Mouse (Mus musculus): ENCODE results near the gene Far2. TPM values are rescaled to one million over a fixed set of nuclear protein-coding genes. Genes with fewer than 3 reads are reported as not detected.
A peak's percentile ranks its signal among the peaks of the same experiment; 100 is the strongest.
"Not testable (repeated sequence)": the region's sequence is repeated elsewhere in the genome, so short reads cannot be mapped to it uniquely, and the experiment has no call there.

The Far2 gene
- polyA plus RNA-seq, 1 experiment from 2014 or later: 24.3 TPM

DNA sequence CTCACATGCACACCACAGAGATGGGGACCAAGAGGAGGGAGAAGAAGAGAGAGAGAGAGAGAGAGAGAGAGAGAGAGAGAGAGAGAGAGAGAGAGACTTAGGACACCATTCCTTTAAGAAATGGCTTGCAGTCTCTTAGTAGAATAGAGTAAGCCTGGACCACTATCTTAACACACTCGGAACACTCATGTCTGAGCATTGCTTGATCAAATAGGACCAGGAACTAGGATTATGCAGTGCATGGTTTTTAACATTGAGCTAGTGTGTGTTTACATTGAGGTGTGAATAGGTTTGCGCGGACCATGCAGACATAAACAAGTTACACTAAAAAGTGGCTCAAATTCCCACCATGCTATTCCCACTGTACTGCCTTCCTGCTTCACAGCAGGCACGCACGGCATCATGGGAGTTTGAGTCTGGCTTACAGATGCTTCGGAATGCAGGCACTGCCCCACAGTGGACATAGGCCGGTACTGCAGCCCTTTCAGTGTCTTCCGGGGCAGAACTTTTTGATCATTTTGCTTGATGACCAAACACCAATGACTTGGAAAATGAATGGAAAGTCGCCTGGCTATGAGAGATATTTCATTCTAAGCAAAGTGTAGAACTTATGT, 88.8 kb downstream of the Far2 start:
- Histone ChIP-seq H3K9me3 (ENCODE audit: control insufficient read depth, low read length) (no peaks in the 10 kb centered on the region), H3K27ac (no peak overlapping the region), H3K4me1 (replicated peaks; ENCODE audit: control insufficient read depth, insufficient read depth, low read length) (no peaks in the 10 kb centered on the region; the same call in 1 of the 2 replicates), H3K36me3 (replicated peaks; ENCODE audit: control insufficient read depth, insufficient read depth) (no peaks in the 10 kb centered on the region), H3K4me2 (replicated peaks) (no peak overlapping the region), H3K27me3 (ENCODE audit: control insufficient read depth, insufficient read depth, low read length) (no peaks in the 10 kb centered on the region), H3K4me3 (replicated peaks; ENCODE audit: low read length) (no peak overlapping the region), H3K9ac (no peak overlapping the region)
- peak; percentile 89 for DNase-seq (ENCODE audit: low spot score)
- WGBS: 32% methylated on average over 9 of the region's 9 CpGs
- peak; percentile 87 for ATAC-seq (ENCODE audit: low FRiP score)

DNA sequence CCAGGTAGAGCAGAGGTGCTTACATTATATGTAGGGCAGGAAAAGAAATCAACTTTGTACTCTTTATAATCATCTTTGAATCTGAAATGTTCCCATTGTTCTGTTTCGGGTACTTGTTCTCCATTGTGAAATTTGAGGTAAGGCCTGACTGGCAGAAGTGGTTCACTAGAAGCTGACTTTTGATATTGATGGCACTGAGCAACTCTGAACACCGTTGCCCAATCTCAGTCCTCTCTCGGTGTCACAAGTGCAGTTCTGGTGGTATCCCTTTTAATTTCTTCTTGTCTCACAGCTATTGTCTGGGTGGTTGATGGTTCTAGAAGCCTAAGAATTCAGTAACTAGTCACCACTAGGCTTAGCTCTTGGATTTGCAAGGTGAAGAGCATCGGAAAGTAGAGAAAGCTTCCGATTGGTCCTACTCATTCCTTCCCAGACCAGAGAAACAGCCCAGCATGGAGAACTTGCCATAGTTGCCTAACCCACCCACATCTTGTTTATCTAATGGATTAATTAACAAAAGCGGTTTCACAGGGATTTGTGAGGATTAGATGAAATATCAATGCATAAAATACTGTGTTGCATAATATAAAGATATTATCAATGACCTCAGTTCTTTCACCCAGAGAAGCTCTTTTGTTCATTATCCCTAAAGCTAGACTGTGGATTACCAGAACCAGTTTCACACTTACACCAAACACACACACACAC, 92.4 kb downstream of the Far2 start:
- ATAC-seq (ENCODE audit: low FRiP score): no peak
- no peaks in the 10 kb centered on the region for H3K4me1 ChIP-seq (replicated peaks; ENCODE audit: control insufficient read depth, insufficient read depth, low read length)
- no peak overlapping the region for H3K27ac ChIP-seq
- H3K4me2 ChIP-seq (replicated peaks): no peak overlapping the region
- H3K27me3 ChIP-seq (ENCODE audit: control insufficient read depth, insufficient read depth, low read length): no peaks in the 10 kb centered on the region
- no peaks in the 10 kb centered on the region for H3K9me3 ChIP-seq (ENCODE audit: control insufficient read depth, low read length)
- no peak for DNase-seq (ENCODE audit: low spot score)
- no peak overlapping the region for H3K4me3 ChIP-seq (replicated peaks; ENCODE audit: low read length)
- no peak overlapping the region for H3K9ac ChIP-seq
- no peaks in the 10 kb centered on the region for H3K36me3 ChIP-seq (replicated peaks; ENCODE audit: control insufficient read depth, insufficient read depth)
- WGBS: 92% methylated on average over 6 of the region's 6 CpGs

- no peak overlapping the region for H3K27ac ChIP-seq
- no peak overlapping the region for H3K4me2 ChIP-seq (replicated peaks)
- ATAC-seq (ENCODE audit: low FRiP score) (no peak), DNase-seq (ENCODE audit: low spot score) (no peak)
- 81% methylated on average over 5 of the region's 5 CpGs for WGBS
- no peaks in the 10 kb centered on the region for H3K9me3 ChIP-seq (ENCODE audit: control insufficient read depth, low read length)
- H3K9ac ChIP-seq: no peak overlapping the region
- no peak overlapping the region for H3K4me3 ChIP-seq (replicated peaks; ENCODE audit: low read length)
- H3K27me3 ChIP-seq (ENCODE audit: control insufficient read depth, insufficient read depth, low read length): no peaks in the 10 kb centered on the region
- no peaks in the 10 kb centered on the region for H3K4me1 ChIP-seq (replicated peaks; ENCODE audit: control insufficient read depth, insufficient read depth, low read length)
- H3K36me3 ChIP-seq (replicated peaks; ENCODE audit: control insufficient read depth, insufficient read depth): no peaks in the 10 kb centered on the region
Observed at GRCm38 (mm10) chr6:148141874-148142273, 94.8 kb downstream of the Far2 start.

DNA sequence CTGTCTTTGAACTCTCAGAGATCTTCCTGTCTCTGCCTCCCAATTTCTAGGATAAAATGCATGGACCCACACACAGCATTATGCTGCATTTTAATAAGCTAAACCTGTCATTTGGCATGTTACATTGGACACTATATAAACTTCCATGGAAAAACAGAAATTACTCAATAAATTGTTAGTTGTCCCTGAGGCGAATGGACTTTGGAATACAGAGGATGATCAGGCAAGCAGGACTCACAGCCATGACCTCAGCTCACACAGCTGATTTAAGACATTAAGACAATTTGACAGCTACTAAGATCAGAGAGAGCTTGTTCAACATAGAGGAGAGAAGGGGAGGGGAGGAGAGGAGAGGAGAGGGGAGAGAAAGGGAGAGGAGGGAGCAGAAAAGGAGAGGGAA, 95.4 kb downstream of the Far2 start:
- Histone ChIP-seq H3K9me3 (ENCODE audit: control insufficient read depth, low read length) (no peaks in the 10 kb centered on the region), H3K4me2 (replicated peaks) (no peak overlapping the region), H3K4me1 (replicated peaks; ENCODE audit: control insufficient read depth, insufficient read depth, low read length) (no peaks in the 10 kb centered on the region), H3K9ac (no peak overlapping the region), H3K4me3 (replicated peaks; ENCODE audit: low read length) (no peak overlapping the region), H3K27ac (no peak overlapping the region), H3K36me3 (replicated peaks; ENCODE audit: control insufficient read depth, insufficient read depth) (no peaks in the 10 kb centered on the region), H3K27me3 (ENCODE audit: control insufficient read depth, insufficient read depth, low read length) (no peaks in the 10 kb centered on the region)
- 96% methylated on average over 1 of the region's 1 CpGs for WGBS
- ATAC-seq (ENCODE audit: low FRiP score): no peak
- DNase-seq (ENCODE audit: low spot score): no peak

- not testable (repeated sequence) for H3K36me3 ChIP-seq (replicated peaks; ENCODE audit: control insufficient read depth, insufficient read depth); H3K27me3 ChIP-seq (ENCODE audit: control insufficient read depth, insufficient read depth, low read length); H3K27ac ChIP-seq; DNase-seq (ENCODE audit: low spot score); H3K9ac ChIP-seq; ATAC-seq (ENCODE audit: low FRiP score); H3K4me3 ChIP-seq (replicated peaks; ENCODE audit: low read length); H3K9me3 ChIP-seq (ENCODE audit: control insufficient read depth, low read length); H3K4me1 ChIP-seq (replicated peaks; ENCODE audit: control insufficient read depth, insufficient read depth, low read length); H3K4me2 ChIP-seq (replicated peaks)
- 62% methylated on average over 4 of the region's 4 CpGs for WGBS
Observed at GRCm38 (mm10) chr6:148152305-148152704, 105.2 kb downstream of the Far2 start.

DNA sequence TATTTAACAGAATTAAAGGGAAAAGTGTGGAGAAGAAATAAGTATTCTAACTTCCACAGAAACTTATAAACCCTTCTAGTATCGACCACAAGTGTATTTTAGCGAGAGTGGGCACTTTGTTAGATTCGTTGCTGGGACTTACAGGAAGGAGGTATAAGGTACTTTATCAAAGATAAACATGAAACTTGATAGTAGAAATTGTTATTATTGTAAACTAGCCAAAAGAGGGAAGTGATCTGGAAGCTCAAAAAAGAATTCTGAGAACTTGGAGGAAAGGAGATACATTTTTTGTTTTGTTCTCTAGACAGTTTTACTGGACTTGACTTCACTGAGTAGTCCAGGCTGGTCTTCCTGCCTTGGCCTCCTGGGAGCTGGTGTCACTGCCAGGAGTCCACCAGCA, 125.8 kb downstream of the Far2 start:
- Histone ChIP-seq H3K9me3 (ENCODE audit: control insufficient read depth, low read length) (no peaks in the 10 kb centered on the region), H3K9ac (no peak overlapping the region), H3K4me1 (replicated peaks; ENCODE audit: control insufficient read depth, insufficient read depth, low read length) (no peaks in the 10 kb centered on the region), H3K36me3 (replicated peaks; ENCODE audit: control insufficient read depth, insufficient read depth) (no peaks in the 10 kb centered on the region), H3K4me2 (replicated peaks) (no peak overlapping the region), H3K27me3 (ENCODE audit: control insufficient read depth, insufficient read depth, low read length) (no peaks in the 10 kb centered on the region), H3K4me3 (replicated peaks; ENCODE audit: low read length) (no peak overlapping the region), H3K27ac (no peak overlapping the region)
- no peak for ATAC-seq (ENCODE audit: low FRiP score)
- WGBS: 94% methylated on average over 3 of the region's 3 CpGs
- DNase-seq (ENCODE audit: low spot score): no peak

GRCm38 (mm10) chr6:148185694-148186093, 138.6 kb downstream of the Far2 start:
- H3K9ac ChIP-seq: no peak overlapping the region

GRCm38 (mm10) chr6:148193972-148194701, 147.1 kb downstream of the Far2 start:
- Histone ChIP-seq H3K27me3 (ENCODE audit: control insufficient read depth, insufficient read depth, low read length) (no peaks in the 10 kb centered on the region), H3K9me3 (ENCODE audit: control insufficient read depth, low read length) (no peaks in the 10 kb centered on the region), H3K4me3 (replicated peaks; ENCODE audit: low read length) (no peak overlapping the region), H3K9ac (no peak overlapping the region), H3K4me1 (replicated peaks; ENCODE audit: control insufficient read depth, insufficient read depth, low read length) (no peaks in the 10 kb centered on the region), H3K36me3 (replicated peaks; ENCODE audit: control insufficient read depth, insufficient read depth) (peaks cover 90% of the 10 kb centered on the region), H3K27ac (no peak overlapping the region), H3K4me2 (replicated peaks) (no peak overlapping the region)
- 93% methylated on average over 6 of the region's 6 CpGs for WGBS
- no peak for ATAC-seq (ENCODE audit: low FRiP score)
- no peak for DNase-seq (ENCODE audit: low spot score)

More at GRCm38 (mm10) chr6:148185694-148186093, 138.6 kb downstream of the Far2 start:
- H3K9me3 ChIP-seq (ENCODE audit: control insufficient read depth, low read length): no peaks in the 10 kb centered on the region
- ATAC-seq (ENCODE audit: low FRiP score): no peak
- H3K4me2 ChIP-seq (replicated peaks): no peak overlapping the region
- DNase-seq (ENCODE audit: low spot score): no peak
- H3K4me3 ChIP-seq (replicated peaks; ENCODE audit: low read length): no peak overlapping the region
- no peak overlapping the region for H3K27ac ChIP-seq
- no peaks in the 10 kb centered on the region for H3K27me3 ChIP-seq (ENCODE audit: control insufficient read depth, insufficient read depth, low read length)
- peaks cover 94% of the 10 kb centered on the region for H3K36me3 ChIP-seq (replicated peaks; ENCODE audit: control insufficient read depth, insufficient read depth)
- 95% methylated on average over 1 of the region's 1 CpGs for WGBS
- H3K4me1 ChIP-seq (replicated peaks; ENCODE audit: control insufficient read depth, insufficient read depth, low read length): no peaks in the 10 kb centered on the region

DNA sequence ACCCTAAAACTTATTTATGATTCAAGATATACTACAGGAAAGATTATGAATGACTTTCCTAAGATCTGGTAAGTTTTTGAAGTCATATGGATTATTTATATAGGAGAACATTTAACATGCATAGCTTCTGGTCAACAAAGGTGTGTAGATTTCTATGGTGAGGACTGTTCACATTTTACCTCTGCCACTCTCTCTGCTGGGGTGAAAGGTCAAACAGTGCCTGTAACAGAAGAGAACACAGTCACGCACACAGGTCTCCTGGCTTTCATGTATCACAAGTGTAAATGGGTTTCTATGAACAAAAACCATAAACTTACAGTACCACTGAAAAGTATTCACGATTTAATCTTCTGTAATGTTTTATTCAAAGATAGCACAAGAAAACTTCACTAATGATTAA, 152.1 kb downstream of the Far2 start:
- Histone ChIP-seq H3K9ac (no peak overlapping the region), H3K4me3 (replicated peaks; ENCODE audit: low read length) (no peak overlapping the region), H3K4me1 (replicated peaks; ENCODE audit: control insufficient read depth, insufficient read depth, low read length) (no peaks in the 10 kb centered on the region), H3K9me3 (ENCODE audit: control insufficient read depth, low read length) (no peaks in the 10 kb centered on the region), H3K4me2 (replicated peaks) (no peak overlapping the region), H3K36me3 (replicated peaks; ENCODE audit: control insufficient read depth, insufficient read depth) (peaks cover 89% of the 10 kb centered on the region), H3K27me3 (ENCODE audit: control insufficient read depth, insufficient read depth, low read length) (no peaks in the 10 kb centered on the region), H3K27ac (no peak overlapping the region)
- WGBS: 95% methylated on average over 2 of the region's 2 CpGs
- no peak for ATAC-seq (ENCODE audit: low FRiP score)
- no peak for DNase-seq (ENCODE audit: low spot score)

All from hindbrain, embryonic 14.5 days (tissue).